Mouse (Mus musculus): Measurements from ENCODE around the gene Tldc1. TPM values are rescaled to one million over a fixed set of nuclear protein-coding genes. Genes with fewer than 3 reads are reported as not detected.
A peak's percentile ranks its signal among the peaks of the same experiment; 100 is the strongest.

Gene Tldc1
- polyA plus RNA-seq, 1 experiment from 2014 or later: 13.9 TPM

DNA sequence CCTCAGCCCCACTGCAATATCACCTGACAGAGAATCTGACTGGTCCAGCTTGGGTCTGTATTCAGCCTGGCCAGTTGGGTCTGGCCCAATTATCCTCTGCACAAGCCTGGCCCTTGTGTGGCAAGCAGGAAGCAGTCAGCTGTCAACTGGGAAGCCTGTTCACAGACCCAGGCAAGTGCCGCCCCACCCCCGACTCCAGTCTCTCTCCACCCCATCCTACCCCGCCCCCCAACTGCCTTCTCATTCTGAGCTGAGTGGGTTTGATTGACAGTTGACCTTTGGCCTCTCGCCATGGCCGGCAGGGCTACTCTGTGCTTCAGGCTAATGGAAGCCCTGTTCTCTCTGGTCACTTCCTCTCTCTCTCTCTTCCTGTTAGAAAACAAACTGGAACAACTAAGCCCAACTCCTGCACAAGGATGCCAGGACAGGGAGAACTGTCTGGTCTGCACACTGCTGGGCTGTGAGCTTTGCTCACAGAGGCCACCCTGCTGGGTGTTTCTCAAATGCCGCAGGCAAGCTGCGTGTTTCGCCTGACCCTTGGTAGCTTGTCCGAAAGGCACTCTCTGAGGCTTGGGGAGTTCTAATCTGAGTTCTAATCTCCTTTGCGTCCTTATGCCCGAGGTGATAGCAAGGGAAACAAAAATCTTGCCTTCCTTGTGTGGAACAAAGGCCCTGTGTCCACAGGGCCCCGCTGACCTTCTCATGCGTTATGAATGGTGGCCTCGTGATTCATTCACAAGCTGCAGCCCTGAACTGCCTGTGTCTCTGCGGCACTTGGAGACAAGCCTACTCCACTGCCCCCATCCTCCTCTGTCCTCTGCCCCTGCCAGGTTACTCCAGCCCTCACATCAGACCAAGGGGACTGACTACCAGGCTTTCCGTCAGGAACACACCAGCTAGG is 13.8 kb upstream of the Tldc1 start:
- Histone ChIP-seq H3K4me1 (replicated peaks; ENCODE audit: control insufficient read depth, insufficient read depth, low read length) (peaks cover 6% of the 10 kb centered on the region; the same call in 1 of the 2 replicates), H3K9me3 (ENCODE audit: control insufficient read depth, low read length) (no peaks in the 10 kb centered on the region), H3K4me2 (ENCODE audit: low read depth, low read length) (no peak overlapping the region), H3K27ac (ENCODE audit: low read length) (peak overlapping the region; percentile 47), H3K9ac (ENCODE audit: low read length) (no peak overlapping the region; the same call in 1 of the 2 replicates), H3K27me3 (ENCODE audit: control insufficient read depth, insufficient read depth, low read depth, low read length) (no peaks in the 10 kb centered on the region), H3K4me3 (ENCODE audit: low read length) (no peak overlapping the region), H3K36me3 (ENCODE audit: control insufficient read depth, insufficient read depth, low read length) (no peaks in the 10 kb centered on the region)
- ATAC-seq (ENCODE audit: low read depth): peak; percentile 59
- 37% methylated on average over 16 of the region's 16 CpGs for WGBS

DNA sequence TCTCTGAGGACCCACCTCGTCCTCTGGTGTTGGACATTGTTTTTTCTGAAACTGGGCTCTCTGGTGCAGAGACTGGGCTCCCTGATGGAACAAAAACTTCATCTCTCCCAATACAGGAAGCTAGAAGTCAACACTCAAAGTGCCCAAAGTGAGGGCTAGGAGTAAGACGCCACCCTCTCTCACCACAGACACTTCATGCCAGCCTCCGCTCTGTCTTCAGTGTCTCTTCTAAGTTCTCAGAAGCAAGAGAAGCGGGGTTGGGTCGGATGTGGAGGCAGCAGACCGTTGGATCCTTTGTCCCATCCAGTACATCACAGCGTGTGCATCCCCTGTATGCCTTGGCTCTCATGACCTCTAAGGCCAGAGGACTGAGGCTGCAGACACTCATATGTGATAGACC is 11.4 kb upstream of the Tldc1 start:
- H3K4me3 ChIP-seq (ENCODE audit: low read length): no peak overlapping the region
- H3K9me3 ChIP-seq (ENCODE audit: control insufficient read depth, low read length): no peaks in the 10 kb centered on the region
- no peak overlapping the region for H3K27ac ChIP-seq (ENCODE audit: low read length)
- 83% methylated on average over 7 of the region's 7 CpGs for WGBS
- no peaks in the 10 kb centered on the region for H3K36me3 ChIP-seq (ENCODE audit: control insufficient read depth, insufficient read depth, low read length)
- peaks cover 6% of the 10 kb centered on the region; the same call in 1 of the 2 replicates for H3K4me1 ChIP-seq (replicated peaks; ENCODE audit: control insufficient read depth, insufficient read depth, low read length)
- ATAC-seq (ENCODE audit: low read depth): no peak
- no peak overlapping the region for H3K9ac ChIP-seq (ENCODE audit: low read length)
- H3K27me3 ChIP-seq (ENCODE audit: control insufficient read depth, insufficient read depth, low read depth, low read length): no peaks in the 10 kb centered on the region
- H3K4me2 ChIP-seq (ENCODE audit: low read depth, low read length): no peak overlapping the region

DNA sequence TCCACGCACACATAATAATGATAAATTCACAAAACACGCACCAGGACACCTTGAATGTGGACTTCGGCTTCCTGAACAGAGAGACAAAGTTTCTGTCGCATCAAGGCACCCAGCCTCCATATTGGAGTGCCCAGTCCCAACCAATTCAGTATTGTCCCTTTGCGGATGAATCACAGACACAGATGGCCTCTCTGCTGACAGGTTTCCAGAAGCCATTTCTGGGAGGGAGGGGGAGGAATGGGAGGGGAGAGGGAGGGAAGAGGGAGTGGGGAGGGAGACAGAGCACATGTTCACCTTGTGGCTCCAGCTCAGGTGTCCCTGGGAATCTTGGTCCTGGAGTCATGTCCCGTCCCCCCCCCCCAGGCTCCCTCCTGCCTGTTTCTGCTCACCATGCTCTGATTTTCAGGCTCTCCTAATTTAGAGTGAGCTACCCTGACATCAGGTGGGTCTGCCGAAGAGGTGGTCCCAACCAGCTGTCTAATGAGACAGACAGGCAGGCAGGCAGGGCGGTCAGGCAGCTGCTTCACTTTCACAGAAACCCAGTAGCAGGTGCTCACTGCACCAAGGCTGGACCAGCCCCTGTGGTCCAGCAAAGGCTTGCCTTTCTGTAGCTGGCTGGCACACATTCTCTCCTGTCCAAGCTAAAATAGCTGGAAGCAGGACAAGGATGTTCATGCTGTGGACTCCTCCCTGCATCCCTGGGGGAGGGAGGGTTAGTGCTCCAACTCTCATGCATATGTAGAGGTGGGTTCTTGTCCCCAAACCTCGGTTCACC is 10.6 kb upstream of the Tldc1 start:
- Histone ChIP-seq H3K9me3 (ENCODE audit: control insufficient read depth, low read length) (no peaks in the 10 kb centered on the region), H3K4me3 (ENCODE audit: low read length) (no peak overlapping the region)
- 65% methylated on average over 9 of the region's 9 CpGs for WGBS

DNA sequence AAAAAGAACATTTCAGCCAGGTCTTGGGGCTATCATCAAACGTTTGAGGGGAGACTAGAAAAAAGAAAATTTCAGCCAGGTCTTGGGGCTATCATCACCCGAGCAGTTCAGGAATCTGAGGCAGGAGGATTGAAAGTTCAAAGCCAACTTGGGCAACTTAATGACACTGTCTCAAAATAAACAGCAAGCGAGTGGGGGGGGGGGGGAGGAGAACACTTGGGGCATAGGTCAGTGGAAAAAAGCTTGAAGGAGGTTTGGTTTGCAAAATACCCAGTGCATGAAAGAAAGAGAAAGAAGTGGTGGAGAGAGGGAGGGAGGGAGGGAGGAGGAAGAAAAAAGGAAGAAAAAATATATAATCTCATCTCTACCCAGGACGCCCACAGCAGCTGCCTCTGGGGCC is 9.1 kb upstream of the Tldc1 start:
- H3K27ac ChIP-seq (ENCODE audit: low read length): no peak overlapping the region
- no peak overlapping the region for H3K4me2 ChIP-seq (ENCODE audit: low read depth, low read length)
- H3K9ac ChIP-seq (ENCODE audit: low read length): no peak overlapping the region
- no peak overlapping the region for H3K4me3 ChIP-seq (ENCODE audit: low read length)
- no peaks in the 10 kb centered on the region for H3K36me3 ChIP-seq (ENCODE audit: control insufficient read depth, insufficient read depth, low read length)
- ATAC-seq (ENCODE audit: low read depth): no peak
- H3K9me3 ChIP-seq (ENCODE audit: control insufficient read depth, low read length): no peaks in the 10 kb centered on the region
- H3K27me3 ChIP-seq (ENCODE audit: control insufficient read depth, insufficient read depth, low read depth, low read length): no peaks in the 10 kb centered on the region
- peaks cover 5% of the 10 kb centered on the region; the same call in 1 of the 2 replicates for H3K4me1 ChIP-seq (replicated peaks; ENCODE audit: control insufficient read depth, insufficient read depth, low read length)
- 27% methylated on average over 4 of the region's 4 CpGs for WGBS

More for the DNA sequence above, 10.6 kb upstream of the Tldc1 start:
- ATAC-seq (ENCODE audit: low read depth): no peak
- Histone ChIP-seq H3K9ac (ENCODE audit: low read length) (no peak overlapping the region), H3K4me2 (ENCODE audit: low read depth, low read length) (no peak overlapping the region), H3K4me1 (replicated peaks; ENCODE audit: control insufficient read depth, insufficient read depth, low read length) (peaks cover 6% of the 10 kb centered on the region; the same call in 1 of the 2 replicates), H3K27ac (ENCODE audit: low read length) (no peak overlapping the region), H3K36me3 (ENCODE audit: control insufficient read depth, insufficient read depth, low read length) (no peaks in the 10 kb centered on the region), H3K27me3 (ENCODE audit: control insufficient read depth, insufficient read depth, low read depth, low read length) (no peaks in the 10 kb centered on the region)

DNA sequence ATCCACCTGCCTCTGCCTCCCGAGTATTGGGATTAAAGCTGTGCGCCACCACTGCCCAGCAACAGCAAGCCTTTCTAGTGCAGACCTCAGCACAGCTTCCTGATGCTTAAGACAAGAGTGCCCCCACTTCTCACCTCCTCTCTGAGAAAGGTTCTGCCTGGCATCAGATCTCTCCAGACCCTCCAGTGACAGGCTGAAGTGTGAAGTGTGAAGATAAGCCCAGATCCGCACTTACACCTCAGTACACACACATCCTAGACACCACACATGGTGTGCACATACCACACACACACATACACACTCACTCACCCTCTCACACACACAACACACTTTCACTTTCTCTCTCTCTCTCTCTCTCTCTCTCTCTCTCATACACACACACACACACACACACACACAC is 8.7 kb upstream of the Tldc1 start:
- Histone ChIP-seq H3K4me2 (ENCODE audit: low read depth, low read length) (no peak overlapping the region), H3K9ac (ENCODE audit: low read length) (no peak overlapping the region), H3K4me3 (ENCODE audit: low read length) (no peak overlapping the region), H3K9me3 (ENCODE audit: control insufficient read depth, low read length) (no peaks in the 10 kb centered on the region), H3K4me1 (replicated peaks; ENCODE audit: control insufficient read depth, insufficient read depth, low read length) (no peaks in the 10 kb centered on the region; the same call in 1 of the 2 replicates), H3K36me3 (ENCODE audit: control insufficient read depth, insufficient read depth, low read length) (no peaks in the 10 kb centered on the region), H3K27me3 (ENCODE audit: control insufficient read depth, insufficient read depth, low read depth, low read length) (no peaks in the 10 kb centered on the region), H3K27ac (ENCODE audit: low read length) (no peak overlapping the region)
- 51% methylated on average over 3 of the region's 3 CpGs for WGBS
- no peak for ATAC-seq (ENCODE audit: low read depth)

DNA sequence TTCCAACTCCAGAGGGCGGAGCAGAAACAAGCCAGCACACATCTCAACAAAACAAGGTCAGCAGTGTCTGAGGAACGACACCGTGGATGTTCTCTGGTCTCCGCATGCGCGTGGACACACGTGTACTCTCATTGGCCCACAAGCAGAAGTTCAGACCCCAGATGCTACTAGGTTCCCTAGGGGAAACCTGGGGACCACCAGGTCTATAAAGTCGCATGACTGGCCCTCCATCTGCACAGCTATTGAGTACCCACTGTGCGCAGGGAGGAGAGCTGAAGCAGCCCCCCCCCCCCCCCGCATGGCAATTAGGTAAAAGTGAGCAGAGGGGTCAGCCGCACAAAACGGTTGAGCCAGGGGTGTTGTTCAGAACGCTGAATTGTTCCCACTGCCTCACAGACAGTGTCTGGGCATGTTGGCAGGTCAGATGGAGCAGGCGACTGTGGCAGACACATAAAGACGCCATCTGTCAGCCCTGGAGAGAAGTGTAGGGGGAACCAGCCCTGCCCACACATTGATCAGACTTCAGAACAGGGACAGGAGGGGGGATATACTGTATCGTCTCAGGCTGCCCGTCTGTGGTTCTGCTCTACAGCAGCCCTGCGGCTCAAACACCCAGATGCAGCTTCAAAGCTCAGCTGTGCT is 7.7 kb upstream of the Tldc1 start:
- H3K27ac ChIP-seq (ENCODE audit: low read length): no peak overlapping the region
- 58% methylated on average over 18 of the region's 18 CpGs for WGBS
- H3K4me2 ChIP-seq (ENCODE audit: low read depth, low read length): no peak overlapping the region
- H3K4me3 ChIP-seq (ENCODE audit: low read length): no peak overlapping the region
- H3K36me3 ChIP-seq (ENCODE audit: control insufficient read depth, insufficient read depth, low read length): no peaks in the 10 kb centered on the region
- peaks cover 4% of the 10 kb centered on the region for H3K4me1 ChIP-seq (replicated peaks; ENCODE audit: control insufficient read depth, insufficient read depth, low read length)
- no peak overlapping the region for H3K9ac ChIP-seq (ENCODE audit: low read length)
- no peaks in the 10 kb centered on the region for H3K9me3 ChIP-seq (ENCODE audit: control insufficient read depth, low read length)
- no peak for ATAC-seq (ENCODE audit: low read depth)
- H3K27me3 ChIP-seq (ENCODE audit: control insufficient read depth, insufficient read depth, low read depth, low read length): no peaks in the 10 kb centered on the region

DNA sequence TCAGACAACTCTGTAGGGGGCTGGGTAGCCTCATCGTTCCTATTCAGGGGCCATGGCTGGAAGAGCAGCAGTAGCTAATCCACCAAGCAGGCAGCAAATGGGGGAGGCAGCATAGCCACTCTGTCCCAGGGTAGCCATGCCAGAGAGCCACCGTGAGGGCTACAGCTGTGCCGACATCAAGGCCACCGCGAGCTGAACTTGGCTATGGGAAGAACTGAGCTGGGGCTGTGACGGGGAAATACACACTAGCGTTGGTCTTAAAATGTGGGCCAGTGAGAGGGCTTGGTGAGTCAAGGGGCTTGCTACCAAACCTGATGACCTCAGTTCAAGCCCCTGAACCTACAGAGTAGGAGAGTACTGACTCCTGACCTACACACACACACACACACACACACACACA is 6.5 kb upstream of the Tldc1 start:
- H3K4me1 ChIP-seq (replicated peaks; ENCODE audit: control insufficient read depth, insufficient read depth, low read length): peaks cover 7% of the 10 kb centered on the region
- 62% methylated on average over 7 of the region's 7 CpGs for WGBS
- ATAC-seq (ENCODE audit: low read depth): no peak
- no peak overlapping the region for H3K4me3 ChIP-seq (ENCODE audit: low read length)
- no peak overlapping the region for H3K4me2 ChIP-seq (ENCODE audit: low read depth, low read length)
- H3K36me3 ChIP-seq (ENCODE audit: control insufficient read depth, insufficient read depth, low read length): no peaks in the 10 kb centered on the region
- no peak overlapping the region for H3K9ac ChIP-seq (ENCODE audit: low read length)
- H3K27me3 ChIP-seq (ENCODE audit: control insufficient read depth, insufficient read depth, low read depth, low read length): no peaks in the 10 kb centered on the region
- no peaks in the 10 kb centered on the region for H3K9me3 ChIP-seq (ENCODE audit: control insufficient read depth, low read length)
- no peak overlapping the region for H3K27ac ChIP-seq (ENCODE audit: low read length)

DNA sequence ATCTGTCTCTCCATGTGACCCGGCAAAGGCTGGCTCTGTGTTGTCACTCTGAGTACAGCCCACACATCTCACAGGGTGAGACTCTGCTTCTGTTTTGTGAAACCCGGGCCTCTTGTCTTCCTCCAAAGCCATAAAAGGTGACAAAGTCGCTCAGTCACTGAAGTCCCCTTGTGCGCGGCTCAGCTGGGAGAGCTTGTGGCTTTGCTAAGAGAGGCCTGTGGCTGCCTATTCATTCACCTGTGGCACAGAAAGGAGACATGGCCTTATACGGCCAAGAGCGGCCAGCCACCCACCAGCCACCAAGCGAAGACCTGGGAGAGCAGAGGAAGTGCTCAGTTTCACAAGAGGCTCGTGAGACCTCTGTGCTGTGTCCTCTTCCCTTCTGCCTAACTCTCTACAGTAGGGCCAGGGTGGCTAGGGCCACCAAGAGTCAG is 5.9 kb upstream of the Tldc1 start:
- Histone ChIP-seq H3K4me3 (ENCODE audit: low read length) (no peak overlapping the region), H3K4me2 (ENCODE audit: low read depth, low read length) (no peak overlapping the region), H3K9me3 (ENCODE audit: control insufficient read depth, low read length) (no peaks in the 10 kb centered on the region), H3K27me3 (ENCODE audit: control insufficient read depth, insufficient read depth, low read depth, low read length) (no peaks in the 10 kb centered on the region), H3K27ac (ENCODE audit: low read length) (no peak overlapping the region; the same call in 1 of the 2 replicates), H3K4me1 (replicated peaks; ENCODE audit: control insufficient read depth, insufficient read depth, low read length) (peaks cover 7% of the 10 kb centered on the region), H3K36me3 (ENCODE audit: control insufficient read depth, insufficient read depth, low read length) (no peaks in the 10 kb centered on the region), H3K9ac (ENCODE audit: low read length) (no peak overlapping the region)
- no peak for ATAC-seq (ENCODE audit: low read depth)
- 62% methylated on average over 9 of the region's 9 CpGs for WGBS

DNA sequence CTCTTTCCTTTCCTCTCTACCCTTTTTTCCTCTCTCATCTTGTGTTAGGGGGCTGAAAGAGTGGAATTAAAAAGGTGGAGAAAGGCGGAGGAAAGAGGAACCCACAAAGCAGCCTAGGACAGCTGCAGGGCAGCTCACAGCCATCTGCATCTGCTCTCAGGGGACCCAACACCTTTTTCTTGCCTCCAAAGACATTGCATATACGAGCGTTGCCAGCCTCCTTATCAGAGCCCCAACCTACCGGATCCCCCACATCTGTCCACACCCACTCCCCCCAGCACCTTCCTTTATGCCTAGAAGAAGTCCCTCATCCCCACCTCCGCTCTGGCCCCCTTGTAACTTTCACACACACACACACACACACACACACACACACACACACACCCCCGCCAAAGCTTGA is 5.4 kb upstream of the Tldc1 start:
- H3K9ac ChIP-seq (ENCODE audit: low read length): no peak overlapping the region
- no peak overlapping the region for H3K4me2 ChIP-seq (ENCODE audit: low read depth, low read length)
- no peak overlapping the region for H3K4me3 ChIP-seq (ENCODE audit: low read length)
- H3K27me3 ChIP-seq (ENCODE audit: control insufficient read depth, insufficient read depth, low read depth, low read length): no peaks in the 10 kb centered on the region
- no peak overlapping the region for H3K27ac ChIP-seq (ENCODE audit: low read length)
- no peaks in the 10 kb centered on the region for H3K9me3 ChIP-seq (ENCODE audit: control insufficient read depth, low read length)
- H3K36me3 ChIP-seq (ENCODE audit: control insufficient read depth, insufficient read depth, low read length): no peaks in the 10 kb centered on the region
- 73% methylated on average over 6 of the region's 6 CpGs for WGBS
- peaks cover 11% of the 10 kb centered on the region for H3K4me1 ChIP-seq (replicated peaks; ENCODE audit: control insufficient read depth, insufficient read depth, low read length)
- no peak for ATAC-seq (ENCODE audit: low read depth)

Measured in lung, embryonic 16.5 days (tissue).